Mouse (Mus musculus) kidney, postnatal 25 days (tissue): ENCODE measurements at regions not wholly inside any gene's neighbourhood (a gene's known extent, or its start where the extent isn't known, plus 50 kb on each side); places are given as distances from the start of the nearest gene placed in this dataset.
A peak's percentile ranks its signal among the peaks of the same experiment; 100 is the strongest.

Experiments
- DNase-seq, 2 experiments: peaks; one replicate each; pipeline ENCODE4 v3.0.0; 2021; ENCODE audit warnings: mixed read lengths in 2 of 2

- no peak for DNase-seq
These were observed 324.9 kb upstream of the Ptchd4 start for GRCm38 (mm10) chr17:41990804-41991203.

GRCm38 (mm10) chr17:42008415-42008814, 307.3 kb upstream of the Ptchd4 start:
- DNase-seq: no peak

GRCm38 (mm10) chr17:42024295-42024694, 291.5 kb upstream of the Ptchd4 start:
- DNase-seq: peak in 1 of 2 experiments; percentile 25

DNA sequence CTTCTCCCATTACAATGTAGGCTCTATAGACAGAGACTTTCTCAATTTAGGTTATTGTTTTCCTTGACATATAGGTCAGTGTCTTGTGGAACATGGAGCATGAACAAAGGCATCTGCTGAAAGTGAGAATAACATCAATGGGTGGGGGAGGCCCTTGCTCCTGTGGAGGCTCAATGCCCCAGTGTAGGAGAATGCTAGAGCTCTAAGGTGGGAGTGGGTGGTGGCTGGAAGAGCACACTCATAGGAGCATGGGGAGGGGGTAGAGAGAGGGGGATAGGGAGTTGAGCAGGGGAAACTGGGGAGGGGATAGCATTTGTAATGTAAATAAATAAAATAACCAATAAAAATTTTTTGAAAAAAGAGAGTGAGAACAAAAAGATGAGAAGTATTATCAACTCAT, 288.5 kb upstream of the Ptchd4 start:
- no peak for DNase-seq

GRCm38 (mm10) chr17:42029452-42029851, 286.3 kb upstream of the Ptchd4 start:
- DNase-seq: no peak

DNA sequence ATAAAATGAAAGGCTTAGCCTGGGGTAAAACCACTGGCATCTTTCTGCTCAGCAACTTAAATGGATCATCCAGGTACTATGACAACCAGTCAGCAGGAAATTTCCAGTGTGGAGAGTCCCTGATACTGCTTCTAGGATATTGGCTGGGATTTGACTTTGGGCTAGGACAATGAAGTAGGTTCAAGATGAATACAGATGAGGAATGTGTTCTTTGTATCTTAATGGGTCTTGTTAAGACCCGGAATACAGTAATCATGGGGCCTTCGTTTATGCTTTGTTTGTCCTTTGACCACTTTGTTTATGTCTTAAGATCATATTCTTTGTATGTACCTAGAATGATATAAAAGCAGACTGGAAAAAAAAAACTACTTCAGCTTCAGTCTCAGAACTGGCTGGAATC, 278.7 kb upstream of the Ptchd4 start:
- no peak for DNase-seq

GRCm38 (mm10) chr17:42049779-42050515, 265.8 kb upstream of the Ptchd4 start:
- no peak for DNase-seq

DNA sequence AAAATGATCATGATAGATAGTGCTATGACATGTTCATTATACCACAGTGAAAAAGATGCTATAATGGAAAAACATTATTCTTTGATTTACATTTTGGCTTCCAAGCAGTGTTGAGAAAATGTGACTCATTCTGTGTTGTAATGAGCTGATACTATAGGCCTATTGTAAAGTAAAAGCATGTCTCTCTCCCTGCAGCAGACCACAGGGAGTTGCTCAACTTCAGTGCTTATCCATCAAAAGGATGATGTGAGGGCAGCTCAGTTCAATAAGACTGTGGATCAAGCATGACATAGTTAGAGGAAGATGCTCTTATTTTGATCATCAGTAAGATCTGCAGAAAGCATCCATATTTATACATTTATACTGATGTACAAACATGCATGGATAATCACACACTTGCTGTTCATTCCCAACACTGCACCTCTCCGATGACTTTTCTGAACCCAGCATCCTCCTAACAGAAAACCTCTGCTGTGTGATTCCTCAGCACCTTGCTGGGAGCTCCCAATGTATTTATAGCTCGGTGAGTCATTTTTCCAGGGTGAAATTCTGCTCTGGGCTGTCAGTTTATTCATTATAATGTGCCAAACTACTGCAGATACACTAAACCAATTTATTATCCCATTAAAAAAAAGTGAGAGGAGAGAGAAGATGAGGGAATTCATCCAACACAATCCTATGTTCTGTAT, 224.8 kb upstream of the Ptchd4 start:
- DNase-seq: no peak

DNA sequence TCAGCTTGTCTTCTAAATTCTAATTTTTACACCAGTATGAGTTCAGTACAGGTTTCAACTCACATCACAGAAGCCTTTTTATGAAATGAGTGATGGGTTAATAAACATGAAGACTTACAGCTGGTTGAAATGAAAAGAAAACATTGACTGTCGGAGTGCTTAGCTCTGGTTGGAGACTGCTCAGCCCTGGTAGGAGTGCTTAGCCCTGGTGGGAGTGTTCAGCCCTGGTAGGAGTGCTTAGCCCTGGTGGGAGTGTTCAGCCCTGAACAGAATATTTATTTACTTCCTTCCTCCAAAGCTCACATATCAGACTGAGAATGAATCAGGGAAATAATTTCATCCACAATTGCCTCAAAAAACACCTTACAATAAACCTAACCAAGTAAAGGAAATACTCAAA, 202.1 kb upstream of the Ptchd4 start:
- DNase-seq: no peak

- DNase-seq: peak; percentile 77 to 88
These were observed 195.0 kb upstream of the Ptchd4 start for GRCm38 (mm10) chr17:42120759-42121158.

DNA sequence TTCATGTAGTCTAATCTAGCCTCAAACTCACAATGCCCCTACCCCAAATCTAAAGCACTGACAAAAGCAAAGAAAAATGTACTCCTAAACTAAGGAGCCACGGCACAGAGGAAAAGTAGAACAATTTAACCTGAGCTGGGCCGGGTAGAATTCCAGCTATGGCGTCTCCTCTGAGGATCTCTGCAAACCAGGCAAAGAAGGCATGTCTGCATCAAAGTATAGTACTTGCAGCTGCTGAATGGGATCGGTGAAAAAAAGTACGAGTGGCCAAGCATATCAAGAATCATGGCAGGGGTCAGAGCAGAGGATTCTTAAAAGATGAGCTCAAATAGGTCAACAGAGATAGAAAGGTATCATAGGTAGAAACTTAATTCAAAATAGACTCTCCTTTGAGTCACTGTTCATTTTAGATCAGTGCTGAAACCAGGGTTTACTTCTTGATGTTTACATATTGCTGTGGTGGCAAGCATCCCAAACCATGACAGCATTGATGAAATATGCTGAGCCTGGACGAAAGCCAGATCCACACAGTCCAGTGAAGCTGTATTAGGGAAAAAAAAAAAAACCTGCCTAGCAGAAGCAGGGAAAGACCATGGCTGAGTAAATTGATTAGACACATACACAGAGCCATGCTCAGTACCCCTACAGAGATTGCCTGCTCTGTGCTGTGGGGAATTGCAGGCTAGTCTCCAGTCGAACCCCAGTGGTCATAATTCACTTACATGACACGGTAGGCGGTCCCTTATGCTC, 189.1 kb upstream of the Ptchd4 start:
- peak; percentile 36 to 57 for DNase-seq

DNA sequence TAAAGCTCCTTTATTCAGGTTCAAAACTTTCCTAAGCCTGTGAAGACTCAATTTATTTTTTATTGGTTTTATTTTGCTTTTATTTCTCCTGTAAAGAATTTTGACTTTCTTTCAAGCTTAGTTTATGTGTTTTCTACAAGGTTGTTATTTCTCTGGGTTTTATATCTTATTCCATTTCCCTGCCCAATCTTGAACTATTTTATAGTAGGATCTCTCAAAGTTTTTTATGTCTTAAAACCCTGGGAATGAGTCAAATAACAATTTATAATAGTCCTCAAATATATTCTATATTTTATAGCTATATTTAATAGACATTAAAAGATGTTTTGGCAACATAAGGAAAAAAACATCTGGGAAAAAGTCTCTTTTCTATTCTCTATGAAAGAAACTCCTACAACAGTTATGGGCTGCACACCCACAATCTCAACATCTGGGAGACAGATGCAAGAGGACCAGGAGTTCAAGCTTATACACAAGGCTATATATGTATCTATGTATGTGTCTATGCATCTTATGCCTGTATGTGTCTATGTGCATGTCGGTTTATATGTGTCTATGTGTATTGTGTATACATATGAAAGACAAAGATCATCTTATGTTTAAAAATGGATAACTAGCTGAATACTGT, 146.2 kb upstream of the Ptchd4 start:
- DNase-seq: no peak

- no peak for DNase-seq
These were observed 127.2 kb upstream of the Ptchd4 start for GRCm38 (mm10) chr17:42188531-42188930.

GRCm38 (mm10) chr17:42190206-42190902, 125.4 kb upstream of the Ptchd4 start:
- DNase-seq: no peak
